Mouse (Mus musculus) olfactory bulb, adult 2 months (tissue): ENCODE results near the gene Eno3. TPM values are rescaled to one million over a fixed set of nuclear protein-coding genes. Genes with fewer than 3 reads are reported as not detected.

Source experiments
- H3K27ac ChIP-seq: fragments of 200-500 bp; 2 replicates; pipeline ENCODE4 v1.5.1; 2012; ENCODE audit warnings: low read depth, low read length; ENCODE audit not compliant: insufficient read depth
- H3K4me1 ChIP-seq: fragments of 200-500 bp; 2 replicates; pipeline ENCODE4 v1.6.1; 2012; ENCODE audit warnings: low read length; ENCODE audit not compliant: control insufficient read depth, insufficient read depth
- H3K4me3 ChIP-seq: fragments of 200-500 bp; 2 replicates; pipeline ENCODE4 v1.5.1; 2012; ENCODE audit warnings: mild to moderate bottlenecking, low read depth, low read length, moderate library complexity; ENCODE audit not compliant: insufficient read depth
- CTCF ChIP-seq: fragments of 200-500 bp; IDR thresholded peaks from 2 replicates; pipeline ENCODE4 v1.5.1; 2012; ENCODE audit warnings: low read depth, mild to moderate bottlenecking, low read length, moderate library complexity; ENCODE audit not compliant: insufficient read depth
- POLR2A ChIP-seq: fragments of 200-500 bp; IDR thresholded peaks from 2 replicates; pipeline ENCODE4 v1.6.1; 2012; ENCODE audit warnings: mild to moderate bottlenecking, low read depth, low read length, moderate library complexity; ENCODE audit not compliant: insufficient read depth
- WGBS: fragments of 180-500 bp; shearing (Covaris S2); methylation state at CpG from one replicate; pipeline ENCODE4 v1.1.7; 2018; 5-methylcytosine and 5-hydroxymethylcytosine counted together
- polyA plus RNA-seq: library from polyadenylated mRNA; stranded (reverse); fragments of >200 nt; gene quantifications from 2 replicates; pipeline ENCODE4 v1.2.4, GENCODE M21; 2012; ENCODE audit warnings: low replicate concordance; ENCODE audit not compliant: missing spikeins, insufficient read depth, insufficient read length

Gene Eno3
- polyA plus RNA-seq, 1 experiment, result not detected

DNA sequence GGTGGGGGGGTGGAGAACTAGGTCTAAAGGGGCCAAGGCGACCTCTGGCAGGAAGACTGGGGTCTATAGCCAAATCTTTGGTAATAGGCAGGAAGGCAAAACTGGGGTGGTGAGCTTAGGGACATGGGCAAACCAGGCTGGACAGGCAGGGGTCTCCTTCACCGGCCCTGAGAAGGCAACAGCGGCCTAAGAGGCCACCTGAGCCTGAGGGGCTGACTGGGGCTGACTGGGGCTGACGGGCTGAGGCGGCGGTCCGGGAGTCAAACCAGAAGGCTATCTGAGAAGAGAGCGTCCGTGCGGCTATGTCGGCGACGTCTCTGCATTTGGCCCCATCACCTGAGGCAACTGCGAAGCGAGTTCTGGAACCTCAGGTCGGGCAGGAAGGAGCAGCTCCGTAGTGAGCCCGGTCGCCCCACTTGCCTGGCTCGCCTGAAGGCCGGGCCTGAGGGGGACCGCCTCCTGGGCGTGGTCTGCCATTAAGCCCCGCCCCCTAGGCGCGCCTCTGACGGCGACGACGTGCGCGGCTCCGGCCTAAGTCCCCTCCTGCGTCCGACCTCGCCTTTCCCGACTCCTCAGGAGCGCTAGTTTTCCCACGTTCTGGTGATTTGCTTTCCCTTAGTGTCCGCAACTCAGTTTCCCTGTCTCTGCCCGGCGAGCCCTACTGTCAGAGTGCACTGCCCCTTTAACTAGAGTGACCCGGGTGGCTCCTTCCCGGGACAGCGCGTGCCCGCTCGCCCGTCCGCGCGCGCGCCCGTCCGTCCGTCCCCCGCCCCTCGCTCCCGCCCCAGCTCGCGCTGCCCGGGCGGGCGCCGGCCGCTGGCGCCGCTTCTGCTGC is 42.9 kb downstream of the Eno3 start, which contains the start of the genes Inca1 and Kif1c:
TSS of gene Inca1 (minus strand) at position 434 of the 835 bp plus-strand sequence.
TSS of gene Kif1c (plus strand) at position 827 of the 835 bp plus-strand sequence.
- 2% methylated on average over 67 of the region's 69 CpGs for WGBS
- peak; percentile 69 for TF ChIP-seq POLR2A
- no peak for TF ChIP-seq CTCF

DNA sequence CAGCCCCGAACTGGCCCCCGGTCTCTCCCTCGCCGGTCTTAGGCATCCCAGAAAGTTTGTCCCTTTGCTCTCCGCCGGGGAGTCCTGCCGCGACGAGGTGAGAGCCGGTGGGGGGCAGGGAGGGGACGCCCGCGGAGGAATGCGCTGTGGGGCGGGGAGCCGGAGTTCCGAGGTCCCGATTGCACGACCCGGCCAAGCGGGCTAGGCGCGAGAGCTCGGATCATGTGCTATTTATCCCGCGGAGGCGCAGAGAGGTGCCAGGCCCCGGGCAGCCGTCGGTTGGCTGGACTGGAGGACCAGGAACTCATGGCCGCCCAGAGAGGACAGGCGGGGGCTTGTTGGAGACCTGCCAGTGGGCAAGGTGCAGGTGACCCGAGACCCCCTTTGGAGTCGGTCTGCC is 43.6 kb downstream of the Eno3 start:
- TF ChIP-seq POLR2A (no peak), CTCF (no peak)
- Histone ChIP-seq H3K27ac (no peak overlapping the region), H3K4me1 (peaks cover 17% of the 10 kb centered on the region), H3K4me3 (peak overlapping the region; percentile 86)
- WGBS, result under 1% methylated on average over 34 of the region's 34 CpGs

More for the DNA sequence above, 42.9 kb downstream of the Eno3 start, which contains the start of the genes Inca1 and Kif1c:
- Histone ChIP-seq H3K27ac (peak within 1 kb of the TSS; percentile 85), H3K4me1 (peaks cover 17% of the 10 kb centered on the region), H3K4me3 (peak within 1 kb of the TSS; percentile 86)

DNA sequence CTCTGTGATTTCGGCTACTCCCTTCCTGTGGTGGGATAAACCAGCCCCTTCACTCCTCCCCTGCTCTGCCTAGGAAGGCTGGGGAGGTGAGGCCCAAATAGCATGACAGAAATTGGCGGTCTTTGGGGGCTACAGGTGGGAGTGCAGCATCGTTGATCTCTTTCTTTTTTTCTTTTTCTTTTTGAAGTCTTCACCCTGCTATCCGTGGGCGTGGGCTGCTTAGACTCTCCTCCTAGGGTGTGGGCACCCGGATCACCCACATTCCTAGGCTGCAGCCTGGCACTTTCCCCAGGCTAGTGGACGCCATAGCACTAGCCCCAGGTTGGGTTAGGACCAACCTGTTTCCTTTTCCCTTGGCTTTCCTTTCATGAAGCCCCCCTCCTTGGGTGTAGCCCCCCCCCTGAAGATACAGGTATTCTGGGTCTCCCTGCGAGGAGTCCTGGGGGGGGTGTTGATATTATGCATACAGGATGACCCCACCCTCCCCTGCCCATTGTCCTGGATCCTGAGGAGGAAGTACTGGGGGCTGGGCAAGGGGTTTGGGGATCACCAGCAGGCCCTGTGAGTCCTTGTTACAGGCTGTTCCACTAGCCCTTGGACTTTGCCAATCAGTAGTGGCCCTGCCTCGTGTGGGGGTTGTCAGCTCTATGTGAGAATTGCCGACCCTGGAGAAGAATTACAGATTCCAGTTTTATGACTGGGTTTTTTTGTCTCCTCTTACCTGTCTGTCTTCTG is 44.4 kb downstream of the Eno3 start:
- Histone ChIP-seq H3K4me3 (peak overlapping the region; percentile 86), H3K27ac (no peak overlapping the region), H3K4me1 (peaks cover 17% of the 10 kb centered on the region)
- WGBS, result 12% methylated on average over 10 of the region's 10 CpGs
- TF ChIP-seq POLR2A (no peak), CTCF (no peak)

DNA sequence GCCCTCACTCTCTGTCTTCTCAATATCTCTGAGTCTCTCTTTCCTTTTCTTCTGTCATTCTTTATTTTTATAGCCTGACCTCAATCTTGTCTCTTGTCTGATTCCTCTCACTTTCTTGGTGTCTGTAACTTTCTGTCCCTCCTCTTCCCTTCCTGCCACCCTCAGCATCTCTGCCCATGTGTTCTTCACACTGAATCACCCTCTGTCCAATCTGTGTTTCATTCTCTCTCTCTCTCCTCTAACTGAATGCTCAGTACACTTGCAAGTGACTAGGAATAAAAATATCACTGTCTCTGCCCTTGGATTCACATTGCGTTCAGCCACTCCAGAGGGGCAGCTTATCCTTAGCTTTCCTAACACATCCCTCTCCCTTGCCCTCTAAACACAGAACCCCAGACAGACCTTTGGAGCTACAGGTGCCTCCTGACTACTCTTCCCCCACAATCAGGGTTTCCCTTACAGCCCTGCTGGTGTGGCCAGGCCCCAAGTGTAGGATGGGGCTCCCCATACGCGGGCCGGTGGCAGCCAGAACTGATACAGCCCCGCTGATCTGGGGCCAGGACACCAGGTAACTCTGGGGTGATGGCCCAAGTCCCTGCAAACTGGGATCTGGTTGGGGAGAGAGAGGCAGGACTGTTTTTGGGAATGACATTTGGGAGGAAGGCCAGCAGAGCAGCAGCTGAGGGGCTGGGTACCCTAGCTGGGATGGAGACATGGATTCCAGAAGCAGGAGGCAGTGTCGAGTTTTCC is 45.2 kb downstream of the Eno3 start:
- WGBS, result 72% methylated on average over 6 of the region's 6 CpGs
- peaks cover 22% of the 10 kb centered on the region for H3K4me1 ChIP-seq
- no peak overlapping the region for H3K4me3 ChIP-seq
- no peak for TF ChIP-seq POLR2A
- TF ChIP-seq CTCF, result no peak
- H3K27ac ChIP-seq, result no peak overlapping the region

DNA sequence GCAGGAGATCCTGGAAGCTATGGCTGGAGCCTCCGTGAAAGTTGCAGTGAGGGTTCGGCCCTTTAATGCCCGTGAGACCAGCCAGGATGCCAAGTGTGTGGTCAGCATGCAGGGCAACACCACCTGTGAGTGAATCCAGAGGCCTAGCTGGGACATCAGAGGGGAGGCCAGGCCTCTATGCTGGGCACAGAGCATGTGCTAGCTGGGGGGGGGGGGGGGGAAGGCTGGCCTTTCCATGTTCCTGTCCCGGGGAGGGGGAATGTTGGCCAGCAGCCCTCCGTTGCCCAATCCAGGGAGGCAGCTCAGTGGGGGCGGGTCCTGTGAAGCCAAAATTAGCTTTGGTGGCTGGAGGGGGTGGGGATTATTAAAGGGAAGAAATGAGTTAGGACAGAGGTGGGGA is 45.8 kb downstream of the Eno3 start:
- no peak overlapping the region for H3K27ac ChIP-seq
- 41% methylated on average over 6 of the region's 6 CpGs for WGBS

DNA sequence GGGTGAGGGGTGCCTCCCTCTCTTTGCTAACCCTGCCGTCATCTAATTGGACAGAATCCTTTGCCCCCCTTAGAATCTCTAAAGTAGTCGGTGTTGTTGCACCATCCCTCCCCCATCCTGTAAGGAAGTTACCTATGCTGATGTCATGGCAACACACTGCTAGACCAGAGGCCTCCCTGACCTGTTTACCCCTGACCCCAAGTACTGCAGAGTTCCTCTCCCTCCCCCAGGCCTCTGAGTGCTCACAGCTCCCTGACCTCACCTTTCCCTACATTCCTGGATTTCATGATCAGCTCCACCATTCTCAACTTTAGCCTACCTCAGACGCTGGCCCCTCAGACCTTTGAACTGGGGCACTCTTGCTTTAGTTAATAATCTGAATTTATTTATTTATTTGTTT is 49.1 kb downstream of the Eno3 start:
- Histone ChIP-seq H3K4me1 (peaks cover 19% of the 10 kb centered on the region), H3K4me3 (no peak overlapping the region), H3K27ac (no peak overlapping the region)
- TF ChIP-seq POLR2A, result no peak
- TF ChIP-seq CTCF, result no peak
- WGBS, result 84% methylated on average over 3 of the region's 3 CpGs

More for the DNA sequence above, 45.8 kb downstream of the Eno3 start:
- Histone ChIP-seq H3K4me3 (no peak overlapping the region), H3K4me1 (peaks cover 22% of the 10 kb centered on the region)
- no peak for TF ChIP-seq POLR2A
- no peak for TF ChIP-seq CTCF

DNA sequence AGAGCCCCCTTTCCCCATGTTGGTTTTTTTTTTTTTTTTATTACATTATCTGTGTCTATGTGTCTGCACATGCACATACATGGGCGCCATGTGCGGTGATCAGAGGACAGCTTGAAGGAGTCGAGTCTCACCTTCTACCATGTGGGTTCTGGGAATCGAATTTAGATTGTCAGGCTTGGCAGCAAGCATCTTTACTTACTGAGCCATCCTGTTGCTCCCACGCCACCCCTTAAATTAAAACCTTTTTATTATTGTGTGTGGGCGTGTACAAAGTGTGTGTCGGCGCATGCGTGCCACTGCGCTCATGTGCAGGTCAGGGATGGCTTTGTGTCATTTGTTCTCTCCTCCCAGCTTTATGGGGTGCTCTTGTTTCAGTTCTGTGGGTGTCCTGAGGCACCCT is 54.0 kb downstream of the Eno3 start:
- WGBS, result 59% methylated on average over 10 of the region's 10 CpGs
- Histone ChIP-seq H3K27ac (no peak overlapping the region), H3K4me1 (peaks cover 8% of the 10 kb centered on the region), H3K4me3 (no peak overlapping the region)
- TF ChIP-seq CTCF, result no peak
- TF ChIP-seq POLR2A, result no peak

Other genes with a start within 250 kb of the Eno3 start
- gene Pelp1, start 247.2 kb upstream of the Eno3 start, polyA plus RNA-seq, result not detected in 2 replicates
- gene Arrb2, start 224.6 kb upstream of the Eno3 start, polyA plus RNA-seq, result not detected in 2 replicates
- gene Med11, start 205.3 kb upstream of the Eno3 start, polyA plus RNA-seq, result not detected in 2 replicates
- not detected in 2 replicates for gene Zmynd15, start 197.8 kb upstream of the Eno3 start, polyA plus RNA-seq
- gene Cxcl16, start 197.2 kb upstream of the Eno3 start, polyA plus RNA-seq, result not detected in 2 replicates
- not detected in 2 replicates for gene Tm4sf5, start 152.0 kb upstream of the Eno3 start, polyA plus RNA-seq
- not detected in 2 replicates for gene Vmo1, start 142.6 kb upstream of the Eno3 start, polyA plus RNA-seq
- gene Gltpd2, start 138.0 kb upstream of the Eno3 start, polyA plus RNA-seq, result not detected in 2 replicates
- gene Psmb6, start 131.8 kb upstream of the Eno3 start, polyA plus RNA-seq, result not detected in 2 replicates
- not detected in 2 replicates for gene Gm40193, start 124.3 kb upstream of the Eno3 start, polyA plus RNA-seq
- gene Pld2, start 117.1 kb upstream of the Eno3 start, polyA plus RNA-seq, result not detected in 2 replicates
- 190 TPM in 1 of 2 replicates, not detected in the other for gene Mink1, start 94.3 kb upstream of the Eno3 start, polyA plus RNA-seq
- not detected in 2 replicates for gene 4930544D05Rik, start 41.4 kb upstream of the Eno3 start, polyA plus RNA-seq
- gene Chrne, start 38.0 kb upstream of the Eno3 start, polyA plus RNA-seq, result not detected in 2 replicates
- gene Gp1ba, start 18.1 kb upstream of the Eno3 start, polyA plus RNA-seq, result not detected in 2 replicates
- not detected in 2 replicates for gene Rnf167, start 10.0 kb upstream of the Eno3 start, polyA plus RNA-seq
- gene Slc25a11, start 9.7 kb upstream of the Eno3 start, polyA plus RNA-seq, result not detected in 2 replicates
- gene Pfn1, start 2.6 kb upstream of the Eno3 start, polyA plus RNA-seq, result 496 and 550 TPM in 2 replicates
- gene Spag7, start 12.2 kb downstream of the Eno3 start, polyA plus RNA-seq, result not detected in 2 replicates
- gene Camta2, start 30.9 kb downstream of the Eno3 start, polyA plus RNA-seq, result not detected in 2 replicates
- gene Inca1, start 43.0 kb downstream of the Eno3 start, polyA plus RNA-seq, result not detected in 2 replicates
- not detected in 2 replicates for gene Kif1c, start 43.3 kb downstream of the Eno3 start, polyA plus RNA-seq
- gene Zfp3, start 107.0 kb downstream of the Eno3 start, polyA plus RNA-seq, result not detected in 2 replicates
- not detected in 2 replicates for gene Scimp, start 155.4 kb downstream of the Eno3 start, polyA plus RNA-seq
- not detected in 2 replicates for gene Rabep1, start 187.6 kb downstream of the Eno3 start, polyA plus RNA-seq